Mouse (Mus musculus): ENCODE results near the gene Doc2b. TPM values are rescaled to one million over a fixed set of nuclear protein-coding genes. Genes with fewer than 3 reads are reported as not detected.

Doc2b gene
- total RNA-seq, 2 experiments from 2014 or later, result not detected

GRCm38 (mm10) chr11:75794602-75795320, 1.1 kb downstream of the Doc2b start:
- no peak for ATAC-seq (replicated peaks; ENCODE audit: low FRiP score, low TSS enrichment, poor library complexity, severe bottlenecking)

GRCm38 (mm10) chr11:75793351-75793750, 2.5 kb downstream of the Doc2b start:
- no peak for ATAC-seq (replicated peaks; ENCODE audit: low FRiP score, low TSS enrichment, poor library complexity, severe bottlenecking)

GRCm38 (mm10) chr11:75792535-75792934, 3.3 kb downstream of the Doc2b start:
- no peak for ATAC-seq (replicated peaks; ENCODE audit: low FRiP score, low TSS enrichment, poor library complexity, severe bottlenecking)

GRCm38 (mm10) chr11:75785897-75786296, 10.0 kb downstream of the Doc2b start:
- no peak for ATAC-seq (replicated peaks; ENCODE audit: low FRiP score, low TSS enrichment, poor library complexity, severe bottlenecking)

GRCm38 (mm10) chr11:75783799-75784198, 12.1 kb downstream of the Doc2b start:
- peak; percentile 45 for ATAC-seq (replicated peaks; ENCODE audit: low FRiP score, low TSS enrichment, poor library complexity, severe bottlenecking)

GRCm38 (mm10) chr11:75781919-75782318, 13.9 kb downstream of the Doc2b start:
- 0 out of 2 replicates have a peak, but pooled peaks have one; percentile 34 for ATAC-seq (replicated peaks; ENCODE audit: low FRiP score, low TSS enrichment, poor library complexity, severe bottlenecking)

GRCm38 (mm10) chr11:75775919-75776318, 19.9 kb downstream of the Doc2b start:
- ATAC-seq (replicated peaks; ENCODE audit: low FRiP score, low TSS enrichment, poor library complexity, severe bottlenecking), result no peak

- ATAC-seq (replicated peaks; ENCODE audit: low FRiP score, low TSS enrichment, poor library complexity, severe bottlenecking), result no peak
These were observed 23.3 kb downstream of the Doc2b start for GRCm38 (mm10) chr11:75772562-75772961.

- peak; percentile 92 for ATAC-seq (replicated peaks; ENCODE audit: low FRiP score, low TSS enrichment, poor library complexity, severe bottlenecking)
These were observed 26.6 kb downstream of the Doc2b start for GRCm38 (mm10) chr11:75769206-75769605.

GRCm38 (mm10) chr11:75768091-75768989, 27.5 kb downstream of the Doc2b start:
- no peak for ATAC-seq (replicated peaks; ENCODE audit: low FRiP score, low TSS enrichment, poor library complexity, severe bottlenecking)

- no peak for ATAC-seq (replicated peaks; ENCODE audit: low FRiP score, low TSS enrichment, poor library complexity, severe bottlenecking)
These were observed 28.8 kb downstream of the Doc2b start for GRCm38 (mm10) chr11:75767014-75767413.

- no peak for ATAC-seq (replicated peaks; ENCODE audit: low FRiP score, low TSS enrichment, poor library complexity, severe bottlenecking)
These were observed 30.7 kb downstream of the Doc2b start for GRCm38 (mm10) chr11:75765161-75765560.

- no peak for ATAC-seq (replicated peaks; ENCODE audit: low FRiP score, low TSS enrichment, poor library complexity, severe bottlenecking)
These were observed 31.3 kb downstream of the Doc2b start for GRCm38 (mm10) chr11:75764521-75765023.

- no peak for ATAC-seq (replicated peaks; ENCODE audit: low FRiP score, low TSS enrichment, poor library complexity, severe bottlenecking)
These were observed 33.1 kb downstream of the Doc2b start for GRCm38 (mm10) chr11:75762708-75763107.

- ATAC-seq (replicated peaks; ENCODE audit: low FRiP score, low TSS enrichment, poor library complexity, severe bottlenecking), result no peak
These were observed 35.1 kb downstream of the Doc2b start for GRCm38 (mm10) chr11:75760785-75761184.

GRCm38 (mm10) chr11:75758553-75758952, 37.3 kb downstream of the Doc2b start:
- ATAC-seq (replicated peaks; ENCODE audit: low FRiP score, low TSS enrichment, poor library complexity, severe bottlenecking), result no peak

GRCm38 (mm10) chr11:75756687-75757086, 39.2 kb downstream of the Doc2b start:
- no peak for ATAC-seq (replicated peaks; ENCODE audit: low FRiP score, low TSS enrichment, poor library complexity, severe bottlenecking)

GRCm38 (mm10) chr11:75751082-75751481, 44.8 kb downstream of the Doc2b start:
- no peak for ATAC-seq (replicated peaks; ENCODE audit: low FRiP score, low TSS enrichment, poor library complexity, severe bottlenecking)

GRCm38 (mm10) chr11:75750537-75750936, 45.3 kb downstream of the Doc2b start:
- ATAC-seq (replicated peaks; ENCODE audit: low FRiP score, low TSS enrichment, poor library complexity, severe bottlenecking), result no peak

GRCm38 (mm10) chr11:75744761-75745160, 51.1 kb downstream of the Doc2b start:
- ATAC-seq (replicated peaks; ENCODE audit: low FRiP score, low TSS enrichment, poor library complexity, severe bottlenecking), result no peak

Data from megakaryocyte-erythroid progenitor cell, adult 5-6 weeks (primary cell).